Mouse (Mus musculus) gastrocnemius, postnatal 4 days (tissue): ENCODE results near the gene Wdtc1. TPM values are rescaled to one million over a fixed set of nuclear protein-coding genes. Genes with fewer than 3 reads are reported as not detected.

ENCODE experiments used
- DNase-seq, 2 experiments: peaks; one replicate each; pipeline ENCODE4 v3.0.0; 2021 to 2022; ENCODE audit warnings: low spot score in 2 of 2, mixed read lengths in 2 of 2
- total RNA-seq, 2 experiments: library from RNA; stranded (reverse); gene quantifications; 2 replicates each; pipeline ENCODE4 v1.2.3; 2021

The Wdtc1 gene
- total RNA-seq, 2 experiments from 2014 or later = 43.1 to 45.0 TPM

DNA sequence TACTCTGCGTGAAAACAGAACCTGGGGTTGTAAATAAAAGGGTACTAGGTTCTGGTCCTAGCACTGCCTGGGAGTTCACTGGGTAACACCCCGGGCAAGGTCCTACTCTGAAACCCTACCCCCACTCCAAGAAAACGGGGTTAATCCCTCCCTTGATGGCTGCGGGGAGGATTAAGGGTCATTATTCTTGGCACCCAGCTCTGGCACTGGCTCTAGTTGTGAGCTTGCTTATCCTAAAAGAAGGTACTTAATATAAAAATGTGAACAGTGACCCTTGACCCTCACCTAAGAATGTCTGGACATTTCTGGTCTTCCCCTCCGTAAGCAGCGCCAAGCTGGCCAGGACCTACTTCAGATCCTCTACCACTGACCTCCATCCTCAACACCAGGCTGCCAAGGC is 20.0 kb downstream of the Wdtc1 start:
- no peak for DNase-seq

DNA sequence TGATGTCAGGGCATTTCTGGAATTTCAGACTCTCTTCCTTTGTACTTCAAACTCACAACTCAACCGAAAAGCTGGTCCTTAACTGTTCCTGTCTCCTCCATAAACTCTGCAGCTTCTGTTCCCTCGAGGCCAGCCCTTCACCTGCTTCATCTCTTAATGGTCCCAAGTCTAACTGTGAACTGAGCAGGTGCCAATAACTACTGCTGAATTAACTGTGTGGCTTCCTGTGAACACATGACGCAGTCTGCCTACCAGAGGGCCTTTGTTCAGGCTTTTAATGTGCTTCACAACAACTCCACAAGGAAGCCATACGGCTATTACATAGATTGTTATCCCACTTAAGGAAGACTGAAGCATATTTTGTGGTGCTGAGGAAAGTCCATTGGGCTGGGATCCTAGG is 23.0 kb downstream of the Wdtc1 start:
- DNase-seq = no peak

DNA sequence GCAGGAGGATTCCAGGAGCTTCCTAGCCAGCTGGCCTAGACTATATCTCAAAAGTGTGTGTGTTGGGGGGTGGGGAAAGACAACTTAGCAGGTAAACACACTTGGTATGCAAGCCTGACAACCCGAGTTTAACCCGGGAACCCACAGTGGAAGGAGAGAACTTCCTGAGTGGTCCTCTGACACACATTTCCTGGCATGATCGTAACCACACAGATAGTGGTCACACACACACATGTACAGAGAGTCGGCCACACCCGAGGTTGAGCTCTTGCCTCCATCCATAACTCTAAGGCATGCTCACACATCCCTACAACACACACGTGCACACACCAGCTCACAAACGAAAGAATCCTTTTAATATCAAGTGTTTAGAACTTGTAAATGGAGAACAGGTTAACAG is 25.2 kb downstream of the Wdtc1 start:
- no peak for DNase-seq

DNA sequence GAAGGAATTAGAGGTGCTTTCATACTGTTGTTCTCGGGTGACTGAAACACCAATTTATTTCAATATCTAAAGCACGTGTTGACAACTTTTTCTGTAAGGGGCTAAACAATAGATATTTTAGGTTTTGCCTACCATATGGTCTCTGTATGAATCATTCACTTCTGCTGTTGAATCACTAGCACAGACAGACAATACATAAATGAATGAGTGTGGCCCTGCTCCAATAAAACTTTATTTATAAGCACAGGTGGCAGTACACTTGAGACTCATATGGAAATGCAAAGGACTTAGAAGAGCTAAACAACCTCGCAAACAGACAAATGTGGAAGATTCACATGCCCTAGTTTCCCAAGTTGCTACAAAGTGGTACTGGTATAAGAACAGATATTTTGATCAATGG is 33.6 kb downstream of the Wdtc1 start:
- no peak for DNase-seq

DNA sequence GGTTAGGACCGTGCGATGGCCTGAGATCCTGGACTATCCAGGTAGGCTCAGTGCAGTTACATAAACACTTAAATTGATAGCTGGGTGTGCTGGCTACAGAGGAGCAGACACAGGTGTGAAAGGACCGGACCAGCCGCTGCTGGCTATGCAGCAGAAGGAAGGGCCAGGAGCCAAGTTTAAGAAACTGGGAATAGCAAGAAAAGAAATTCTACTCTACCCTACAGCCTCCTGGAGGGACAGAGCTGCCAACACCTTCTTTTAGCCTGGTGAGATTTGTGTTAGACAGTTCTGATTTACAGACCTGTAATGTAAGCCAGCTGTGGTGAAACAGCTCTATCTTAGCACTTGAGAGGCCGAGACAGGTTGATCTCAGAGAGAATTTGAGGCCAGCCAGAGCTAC is 37.3 kb downstream of the Wdtc1 start:
- no peak for DNase-seq

DNA sequence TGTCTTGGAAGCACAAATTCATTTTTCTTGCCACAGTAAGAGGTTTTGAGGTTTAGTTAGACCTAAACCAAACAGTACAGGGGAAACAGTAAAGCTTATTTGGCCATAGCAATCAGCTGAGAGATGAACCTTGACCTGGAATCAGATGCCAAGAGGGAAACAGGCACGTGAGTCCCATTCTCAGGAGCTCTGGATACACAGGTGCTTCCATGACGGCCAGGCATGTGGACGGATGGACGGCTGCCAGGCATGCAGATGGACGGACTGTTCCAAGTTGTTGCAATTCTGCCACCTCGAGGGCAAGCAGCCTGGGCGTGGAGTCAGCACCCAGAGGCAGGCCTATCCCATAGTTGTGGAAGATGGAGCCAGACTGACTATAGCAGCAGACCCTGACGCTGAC is 38.4 kb downstream of the Wdtc1 start:
- DNase-seq = no peak

DNA sequence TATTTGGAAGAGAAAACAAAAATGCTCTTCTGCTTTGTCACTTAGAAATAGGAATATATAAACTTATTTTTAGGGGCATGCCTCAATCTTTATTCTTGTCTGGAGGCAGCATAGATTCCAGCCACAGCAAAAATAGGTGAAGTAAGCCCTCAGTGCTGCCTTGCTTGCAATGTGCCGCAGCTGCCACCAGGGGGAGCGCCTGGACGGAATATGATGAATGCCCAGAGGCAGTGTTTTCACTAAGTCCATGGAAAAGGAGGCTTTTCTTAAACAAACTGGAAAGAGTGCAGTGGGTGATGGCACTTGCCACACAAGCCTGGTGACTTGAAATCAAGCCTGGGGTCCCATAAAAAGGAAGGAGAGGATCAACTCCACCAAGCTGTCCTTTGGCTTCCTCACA is 43.3 kb downstream of the Wdtc1 start:
- peak; percentile 84 to 85 for DNase-seq

DNA sequence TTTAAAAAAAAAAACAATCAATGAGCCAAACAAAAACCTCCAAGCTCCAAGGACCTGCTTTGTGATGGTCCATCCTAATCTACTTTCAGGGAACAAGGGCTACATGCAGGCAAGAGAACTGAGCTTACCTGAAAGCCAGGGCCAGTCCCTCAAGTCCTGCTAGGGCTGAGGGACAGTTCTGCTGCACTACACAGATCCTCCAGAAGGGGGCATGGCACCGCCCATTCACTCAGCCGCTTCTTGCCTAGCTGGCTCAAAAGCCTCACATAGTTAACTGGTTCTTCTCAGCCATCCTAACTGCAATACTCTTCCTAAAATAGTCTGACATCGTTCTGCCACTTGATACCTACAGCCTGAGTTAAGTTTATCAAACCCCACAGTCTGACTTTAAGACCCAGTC is 46.0 kb downstream of the Wdtc1 start:
- DNase-seq = peak in 1 of 2 experiments; percentile 51

DNA sequence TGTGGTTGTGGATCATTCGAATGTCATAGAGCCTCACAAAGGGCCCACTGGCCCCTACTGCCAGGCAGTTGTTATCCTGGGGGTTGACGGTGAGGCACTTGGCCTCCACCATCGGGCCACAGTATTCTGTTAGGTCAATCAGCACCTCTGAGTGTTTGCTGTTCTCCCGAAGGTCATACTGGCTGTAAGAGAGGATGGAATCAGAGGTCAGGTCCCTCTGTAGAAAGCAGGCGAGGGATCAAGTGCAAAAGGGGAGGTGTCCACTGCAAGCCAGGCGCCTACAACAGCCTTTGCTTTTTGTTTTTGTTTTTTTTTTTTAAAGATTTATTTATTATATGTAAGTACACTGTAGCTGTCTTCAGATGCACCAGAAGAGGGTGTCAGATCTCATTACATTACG is 47.5 kb downstream of the Wdtc1 start:
- no peak for DNase-seq

DNA sequence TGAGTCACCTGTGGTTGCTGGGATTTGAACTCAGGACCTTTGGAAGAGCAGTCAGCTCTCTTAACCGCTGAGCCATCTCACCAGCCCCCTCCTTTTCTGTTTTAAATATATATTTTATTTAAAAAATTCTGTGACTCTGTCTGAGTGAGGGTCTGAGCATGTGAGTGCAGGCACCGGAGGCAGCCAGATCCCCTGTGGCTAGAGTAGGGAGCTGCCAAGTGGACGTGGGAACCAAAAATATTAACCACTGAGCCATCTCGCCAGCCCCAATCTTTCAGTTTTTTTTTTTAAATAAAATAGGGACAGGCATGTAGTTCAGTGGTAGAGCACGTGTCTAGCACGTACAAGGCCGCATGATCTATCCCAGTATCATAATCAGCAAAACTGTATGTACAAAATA is 48.5 kb downstream of the Wdtc1 start:
- DNase-seq = no peak

DNA sequence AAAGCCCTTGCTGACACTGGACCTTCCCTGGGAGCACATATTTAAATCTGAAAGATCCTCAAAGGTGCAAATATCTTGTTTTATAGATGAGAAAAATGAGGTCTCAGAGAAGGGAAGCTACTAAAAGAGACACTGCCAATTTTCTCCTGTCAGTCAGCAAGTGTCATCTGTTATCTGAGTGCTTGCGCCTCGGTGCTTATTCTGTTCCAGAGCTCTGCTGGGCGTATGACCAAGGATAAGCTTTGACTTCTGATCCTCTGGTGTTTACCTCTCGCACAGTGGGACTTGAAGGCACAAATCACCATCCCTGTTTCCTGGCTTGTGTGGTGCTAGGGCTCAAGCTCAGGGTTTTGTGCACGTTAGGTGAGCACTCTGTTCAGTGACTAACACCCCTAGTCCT is 50.6 kb downstream of the Wdtc1 start:
- no peak for DNase-seq

DNA sequence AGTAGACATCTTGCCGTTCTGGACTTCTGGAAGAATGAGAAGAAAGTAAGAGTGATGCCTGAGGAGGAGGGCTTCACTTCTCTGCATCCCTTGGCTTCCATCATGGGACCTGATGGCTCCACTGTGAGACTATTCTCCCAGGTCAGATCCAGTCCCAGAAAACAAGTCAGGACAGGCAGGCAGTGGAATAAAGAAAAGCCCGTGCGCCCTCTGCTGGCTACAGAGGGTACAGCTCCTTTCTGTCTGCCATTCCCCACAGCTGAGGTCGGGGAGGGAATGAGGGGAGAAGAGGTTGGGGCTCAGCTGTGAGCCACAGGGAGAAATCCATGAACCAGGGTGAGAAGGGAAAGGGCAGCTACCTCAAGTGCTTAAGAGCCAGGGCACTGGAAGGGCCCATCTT is 51.5 kb downstream of the Wdtc1 start:
- peak; percentile 56 to 75 for DNase-seq

DNA sequence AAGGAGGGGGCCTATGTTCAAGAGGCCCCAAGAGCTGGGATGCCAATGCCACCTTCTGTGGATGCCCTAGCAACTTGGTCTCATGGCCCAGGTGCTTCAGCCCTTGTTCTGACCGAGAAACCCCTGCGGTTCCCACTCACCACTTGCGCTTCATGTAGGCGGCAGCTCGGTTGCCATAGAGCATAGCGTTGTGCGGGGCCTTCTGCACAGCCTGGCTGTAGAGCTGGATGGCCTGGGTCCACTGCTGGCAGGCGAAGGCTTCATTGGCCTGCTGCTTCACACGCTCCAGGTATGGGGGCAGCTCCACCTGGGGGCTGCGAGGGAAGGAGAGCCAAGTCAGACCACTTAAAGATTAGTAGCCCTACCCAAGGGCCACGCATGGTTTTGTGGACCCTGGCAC is 52.9 kb downstream of the Wdtc1 start:
- no peak for DNase-seq

DNA sequence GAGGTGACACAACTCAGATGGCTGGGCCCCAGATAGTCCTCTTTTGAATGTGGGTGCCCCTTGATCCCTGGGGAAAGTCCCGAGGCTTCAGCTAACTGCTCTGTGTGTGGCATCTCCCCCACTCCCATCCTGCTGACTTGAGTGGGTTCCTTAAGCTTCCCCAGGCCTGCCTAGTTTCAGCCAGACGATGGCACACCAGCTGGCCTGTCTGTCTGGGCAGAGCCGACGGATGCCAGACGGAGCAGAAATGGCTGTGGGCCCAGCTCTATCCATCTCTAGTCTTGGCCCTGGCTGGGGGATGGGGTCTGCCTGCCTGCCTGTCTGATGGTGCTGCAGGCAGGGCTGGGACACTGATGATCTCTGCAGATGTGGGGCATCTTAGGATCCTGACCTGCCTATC is 53.6 kb downstream of the Wdtc1 start:
- no peak for DNase-seq

DNA sequence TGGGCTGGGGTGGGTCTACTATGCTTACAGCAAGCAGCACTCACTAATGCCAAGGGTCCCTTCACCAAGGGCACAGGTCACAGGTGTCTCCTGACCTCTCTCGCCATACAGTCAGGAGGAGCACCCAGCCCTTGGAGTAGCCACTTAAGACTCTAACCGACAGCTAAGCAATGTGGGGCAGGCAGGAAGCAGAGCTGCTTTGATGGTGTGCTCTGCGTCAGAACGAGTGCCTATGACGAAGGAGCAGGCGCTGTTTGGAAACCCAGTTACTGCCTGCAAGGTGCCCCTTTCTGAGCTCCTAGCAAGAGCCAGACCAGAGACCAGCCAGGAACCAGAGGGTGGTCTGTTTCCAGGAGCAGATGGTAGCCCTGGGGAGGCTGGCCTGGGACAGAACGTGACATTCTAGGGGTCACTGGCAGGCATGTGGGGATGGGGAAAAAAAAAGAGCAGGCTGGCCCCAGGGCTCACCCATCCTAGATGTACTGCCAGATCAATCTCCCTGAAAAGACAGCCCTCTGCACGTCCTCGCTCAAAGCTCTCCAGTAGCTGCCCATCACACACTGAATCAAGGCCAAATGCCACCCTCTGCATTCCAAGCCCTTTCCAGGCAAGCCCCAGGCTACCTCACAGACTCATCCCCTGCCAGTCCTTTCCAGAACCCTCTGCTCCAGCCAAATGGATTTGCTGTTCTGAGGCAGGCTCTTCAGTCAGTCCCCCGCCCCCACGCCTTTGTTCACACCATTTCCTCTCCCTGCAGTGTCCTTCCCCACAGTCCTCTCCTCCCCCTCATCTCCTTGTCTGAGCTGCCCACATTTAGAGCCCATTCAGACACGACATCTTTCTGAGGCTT is 54.5 kb downstream of the Wdtc1 start:
- DNase-seq = no peak

DNA sequence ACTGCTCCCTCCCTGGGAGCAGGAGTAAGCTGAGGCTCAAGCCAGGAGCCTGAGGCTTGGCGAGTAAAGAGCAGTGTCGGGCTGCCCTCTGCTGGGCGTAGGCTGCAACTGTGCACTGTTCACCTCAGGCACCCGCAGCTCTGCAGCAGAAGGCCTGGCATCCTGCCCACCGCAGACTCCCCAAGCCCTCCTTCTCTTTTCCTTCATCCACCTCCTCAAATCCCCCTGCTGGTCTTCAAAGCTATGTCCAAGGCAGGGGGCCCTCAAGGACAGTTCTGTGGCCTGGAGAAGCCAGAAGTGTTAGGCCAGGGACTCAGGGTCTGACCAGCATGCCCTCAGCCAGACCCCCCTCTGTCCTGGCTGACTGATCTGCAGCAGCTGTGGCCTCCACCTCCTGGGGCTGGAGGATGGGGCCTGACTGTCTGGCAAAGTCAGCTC is 55.5 kb downstream of the Wdtc1 start:
- DNase-seq = peak; percentile 83 to 87

DNA sequence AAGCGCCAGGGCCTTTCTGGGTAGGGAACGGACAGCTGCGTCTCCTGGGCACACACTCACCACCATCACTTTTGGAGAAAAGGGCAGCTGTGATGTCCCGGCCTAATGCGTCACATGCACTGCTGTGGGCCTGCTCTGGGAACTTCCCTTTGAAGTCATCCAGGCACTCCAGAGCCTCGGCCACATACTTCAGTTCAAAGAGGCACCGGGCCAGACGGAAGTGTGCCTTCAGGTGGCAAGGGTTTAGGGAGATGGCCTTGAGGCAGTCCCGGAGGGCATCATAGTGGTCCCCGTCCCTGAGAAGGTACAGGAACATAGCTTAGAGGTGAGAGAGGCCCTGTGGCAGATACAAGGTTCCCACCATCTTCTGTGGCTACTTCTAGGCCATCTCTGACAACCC is 55.9 kb downstream of the Wdtc1 start:
- DNase-seq = no peak

DNA sequence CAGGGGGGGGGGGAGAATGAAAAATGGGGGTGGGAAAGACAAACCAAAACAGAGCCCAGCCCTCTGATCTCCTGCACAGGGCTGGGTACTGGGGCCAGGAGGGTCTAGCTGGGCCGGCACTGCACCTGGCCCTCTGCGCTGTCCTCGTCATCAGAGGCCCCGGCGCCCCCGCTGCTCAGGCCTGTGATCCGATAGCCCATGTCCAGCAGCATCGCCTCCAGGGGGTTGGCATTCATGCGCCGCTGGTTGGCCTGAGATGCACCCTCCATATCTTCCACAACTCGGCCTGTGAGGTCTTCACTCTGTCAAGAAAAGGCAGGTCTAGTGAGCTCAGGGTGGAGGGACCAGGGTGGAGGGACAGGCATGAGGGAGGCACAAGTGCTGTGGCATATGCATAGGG is 59.2 kb downstream of the Wdtc1 start:
- DNase-seq = no peak

DNA sequence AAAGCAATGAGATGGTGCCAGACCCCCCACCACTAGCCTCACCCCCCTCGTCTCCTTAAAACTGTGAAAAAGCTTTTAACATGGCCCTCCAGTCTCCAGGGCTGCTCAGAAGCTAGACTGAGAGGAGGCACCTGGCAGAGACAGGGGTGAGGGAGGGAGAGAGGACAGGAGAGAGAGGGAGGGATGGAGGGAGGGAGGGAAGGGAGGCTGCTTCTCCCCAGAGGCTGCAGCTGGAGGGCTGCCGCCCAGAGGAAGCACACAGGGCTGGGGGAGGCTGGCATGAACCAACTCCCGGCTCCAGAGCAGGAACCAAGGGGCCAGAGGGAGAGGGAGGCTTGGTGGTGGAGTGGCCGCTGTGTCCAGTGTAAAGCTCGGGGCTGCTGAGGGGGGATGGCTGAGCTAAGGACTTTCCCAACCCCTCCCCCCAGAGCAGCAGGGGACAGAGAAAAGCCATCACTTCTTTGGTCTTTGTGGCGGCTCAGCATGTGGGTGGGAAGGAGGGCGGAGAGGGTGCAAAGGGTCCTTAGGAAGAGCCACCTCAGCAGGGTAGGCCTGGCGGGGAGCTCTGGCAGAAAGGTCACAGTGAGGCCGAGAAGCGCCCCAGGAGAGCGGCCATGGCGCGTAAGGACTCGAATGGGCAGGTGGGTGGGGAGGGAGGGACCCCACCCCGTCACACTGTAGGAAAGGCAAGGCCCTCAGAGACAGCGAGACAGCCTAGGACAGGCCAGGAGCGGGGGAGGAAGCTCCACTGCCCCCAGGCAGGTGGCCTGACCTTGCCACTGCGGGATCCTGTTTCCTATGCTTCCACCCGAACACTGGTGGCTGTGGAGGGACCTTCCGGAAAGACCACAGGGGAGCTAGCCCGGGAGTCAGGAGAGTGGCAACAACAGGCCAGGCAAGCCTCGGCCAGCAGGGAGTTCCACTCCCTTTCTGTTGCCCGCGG is 60.1 kb downstream of the Wdtc1 start:
- DNase-seq = no peak

DNA sequence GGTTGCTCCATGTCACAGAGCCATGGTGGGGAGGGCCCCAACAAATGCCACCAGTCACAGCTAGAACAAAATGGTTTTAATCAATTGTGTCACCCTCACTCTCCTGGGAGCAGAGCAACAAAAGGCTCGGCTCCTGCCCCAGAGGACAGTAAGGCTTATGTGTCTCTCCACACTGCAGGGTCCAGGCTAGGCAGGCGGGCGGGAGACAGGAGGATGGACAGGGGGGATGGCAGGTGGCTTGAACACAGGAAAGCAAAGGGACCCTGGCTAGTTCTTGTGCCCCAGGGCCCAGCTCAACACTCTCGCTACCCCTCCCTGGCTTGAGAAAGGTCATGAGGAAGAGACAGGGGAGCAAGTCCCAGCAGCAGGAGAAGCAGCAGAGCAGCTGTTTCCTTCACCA is 60.9 kb downstream of the Wdtc1 start:
- no peak for DNase-seq

DNA sequence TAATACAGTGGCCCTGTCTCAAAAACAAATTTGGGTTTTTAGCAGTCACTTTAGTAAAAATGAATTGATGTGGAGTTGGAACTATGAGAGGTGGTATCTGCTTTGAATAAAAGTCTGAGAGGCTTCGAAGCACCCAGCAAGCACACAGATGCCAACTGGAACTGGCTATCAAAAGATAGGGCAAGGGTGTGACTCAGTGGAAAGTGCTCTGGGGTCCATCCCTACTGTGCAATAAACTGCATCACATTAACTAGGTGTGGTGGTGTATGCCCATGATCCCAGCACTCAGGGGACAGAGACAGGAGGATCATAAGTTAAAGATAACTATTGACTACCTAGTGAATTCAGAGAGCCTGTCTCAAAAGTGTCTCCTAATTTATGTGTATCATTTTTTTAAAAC is 62.0 kb downstream of the Wdtc1 start:
- DNase-seq = no peak

DNA sequence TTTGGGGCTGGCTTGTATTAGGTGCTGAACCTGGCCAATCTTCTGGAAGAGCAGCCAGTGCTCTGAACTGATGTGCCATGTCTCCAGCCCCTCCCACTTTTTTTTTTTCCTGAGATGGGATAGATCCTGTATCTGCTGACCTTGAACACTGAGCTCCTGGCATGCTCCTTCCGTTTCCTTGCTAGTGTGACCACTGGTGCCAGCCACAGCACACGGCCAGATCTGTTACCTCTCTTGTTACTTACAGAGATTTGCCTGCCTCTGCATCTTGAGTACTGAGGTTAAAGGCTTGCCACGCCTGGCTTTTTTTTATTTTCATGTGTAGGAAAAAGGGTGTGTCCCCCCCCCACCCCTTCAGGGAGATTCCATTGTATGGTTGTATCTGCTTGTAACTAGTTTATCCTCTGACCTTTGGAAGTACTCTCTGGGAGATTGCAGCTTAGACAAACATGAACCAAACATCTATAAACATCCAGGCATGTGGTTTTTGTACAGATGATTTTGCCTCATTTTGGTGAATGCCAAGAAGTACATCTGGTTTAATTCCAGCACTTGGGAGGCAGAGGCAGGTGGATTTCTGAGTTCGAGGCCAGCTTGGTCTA is 66.7 kb downstream of the Wdtc1 start:
- no peak for DNase-seq
